Mouse (Mus musculus): ENCODE measurements at regions not wholly inside any gene's neighbourhood (a gene's known extent, or its start where the extent isn't known, plus 50 kb on each side); places are given as distances from the start of the nearest gene placed in this dataset.

- TF ChIP-seq POLR2A (IDR thresholded peaks at IDR 0.05; ENCODE audit: control insufficient read depth, extremely low read depth, insufficient read depth, low read length, poor library complexity) (no peak), CTCF (IDR thresholded peaks at IDR 0.05; ENCODE audit: borderline replicate concordance, control insufficient read depth, extremely low read depth, insufficient read depth, low read length, poor library complexity) (no peak)
These were observed 339.2 kb downstream of the Adam3 start for GRCm38 (mm10) chr8:24386462-24386861.
